Mouse (Mus musculus) cerebellum, adult 2 months (tissue): ENCODE measurements around the gene Nkx2-9. TPM values are rescaled to one million over a fixed set of nuclear protein-coding genes. Genes with fewer than 3 reads are reported as not detected.

Source experiments
- DNase-seq, 2 experiments: peaks; one replicate each; pipeline ENCODE4 v3.0.0; 2021
- H3K27ac ChIP-seq: fragments of 200-500 bp; 2 replicates; pipeline ENCODE4 v1.5.1; 2012; ENCODE audit warnings: low read length, control low read depth, inconsistent platforms; ENCODE audit not compliant: insufficient read depth
- H3K27me3 ChIP-seq: fragments of 200-500 bp; 2 replicates; pipeline ENCODE4 v1.6.1; 2012; ENCODE audit warnings: inconsistent platforms, mild to moderate bottlenecking, low read length, moderate library complexity; ENCODE audit not compliant: control insufficient read depth, insufficient read depth
- H3K4me1 ChIP-seq: fragments of 200-500 bp; 2 replicates; pipeline ENCODE4 v1.6.1; 2011; ENCODE audit warnings: low read length; ENCODE audit not compliant: control insufficient read depth, insufficient read depth
- H3K4me3 ChIP-seq: fragments of 200-500 bp; replicated peaks from 2 replicates; pipeline ENCODE3; 2011; ENCODE audit warnings: mild to moderate bottlenecking, low read depth, low read length, control low read depth; ENCODE audit not compliant: insufficient read depth
- CTCF ChIP-seq: fragments of 200-500 bp; IDR thresholded peaks from 2 replicates; pipeline ENCODE4 v1.5.1; 2011; ENCODE audit warnings: low read depth, mild to moderate bottlenecking, control low read depth, low read length, moderate library complexity, borderline replicate concordance; ENCODE audit not compliant: insufficient read depth
- POLR2A ChIP-seq: fragments of 200-500 bp; IDR thresholded peaks from 2 replicates; pipeline ENCODE4 v1.6.1; 2011; ENCODE audit warnings: low read length, control low read depth, borderline replicate concordance; ENCODE audit not compliant: insufficient read depth
- WGBS: fragments of 180-500 bp; shearing (Covaris S2); methylation state at CpG from one replicate; pipeline ENCODE4 v1.1.7; 2018; 5-methylcytosine and 5-hydroxymethylcytosine counted together
- polyA plus RNA-seq: library from polyadenylated mRNA; depleted of rRNA; stranded (reverse); fragments of >200 nt; gene quantifications from 2 replicates; pipeline ENCODE4 v1.2.3, GENCODE M21; 2012; rRNA removed

The Nkx2-9 gene
- polyA plus RNA-seq = 3.9 and 4.9 TPM in 2 replicates

DNA sequence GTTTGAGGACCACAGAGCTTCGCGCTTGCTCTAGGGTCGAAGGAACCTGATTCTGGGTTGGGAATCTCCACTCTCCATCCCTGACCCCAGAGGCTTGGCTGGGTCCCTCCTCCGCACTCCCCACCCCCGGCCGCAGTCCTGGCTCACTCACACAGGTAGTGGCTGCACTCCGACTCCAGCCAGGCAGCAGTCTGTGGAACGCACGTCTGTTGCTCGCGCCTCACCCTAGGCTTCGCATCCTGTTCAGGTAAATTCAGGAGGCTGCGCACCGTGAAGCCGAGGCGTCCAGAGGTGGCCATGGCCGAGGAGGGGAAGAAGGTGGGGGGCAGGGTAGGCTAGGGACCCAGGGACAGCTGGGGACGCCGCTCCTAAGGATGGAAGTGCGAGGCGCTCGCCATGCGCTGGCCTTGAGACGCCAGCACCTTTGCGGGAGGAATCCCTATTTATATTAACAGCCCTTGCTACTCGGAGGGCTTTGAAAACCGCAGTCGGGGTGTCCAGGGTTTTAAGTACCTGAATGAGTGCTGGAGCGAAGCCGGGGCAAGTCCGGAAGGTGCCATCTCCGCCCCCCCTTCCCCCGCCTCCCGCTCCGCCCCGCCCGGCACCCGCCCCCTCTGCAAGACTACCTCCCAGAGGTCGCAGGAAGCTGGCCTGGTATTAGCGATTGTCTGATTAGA, at the start of gene Nkx2-9:
Nkx2-9 (minus strand) TSS at position 524 of the 677 bp plus-strand sequence.
- Histone ChIP-seq H3K27ac (no peak within 1 kb of the TSS), H3K4me1 (no peaks in the 10 kb centered on the region; the same call in 1 of the 2 replicates), H3K27me3 (peaks cover 6% of the 10 kb centered on the region; the same call in 1 of the 2 replicates), H3K4me3 (no peak within 1 kb of the TSS)
- no peak for DNase-seq
- no peak for TF ChIP-seq POLR2A
- no peak for TF ChIP-seq CTCF
- WGBS = 3% methylated on average over 40 of the region's 40 CpGs

DNA sequence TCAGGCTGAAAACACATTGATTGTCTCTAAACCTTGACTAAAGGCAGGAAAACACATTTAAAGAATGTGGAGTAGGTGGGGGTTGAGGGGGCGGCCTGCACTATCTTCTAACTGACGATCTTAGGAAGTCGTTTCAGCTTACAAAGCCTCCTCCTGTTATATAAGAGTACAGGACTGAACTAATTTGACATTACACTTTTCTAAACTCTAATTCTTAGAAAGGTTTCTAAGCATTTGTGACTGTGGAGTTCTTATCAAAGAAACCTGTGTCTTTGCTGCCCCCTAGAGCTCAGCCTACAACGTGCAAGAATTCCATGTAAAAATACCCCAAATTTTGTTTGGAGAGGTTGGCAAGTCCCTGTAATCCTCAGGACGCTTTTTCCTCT, 24.1 kb upstream of the Nkx2-9 start:
- no peak overlapping the region for H3K27ac ChIP-seq
- DNase-seq = peak; percentile 6 to 18
- TF ChIP-seq CTCF (no peak), POLR2A (no peak)
- no peak overlapping the region for H3K4me3 ChIP-seq
- no peaks in the 10 kb centered on the region for H3K27me3 ChIP-seq
- WGBS = 11% methylated on average over 5 of the region's 5 CpGs
- H3K4me1 ChIP-seq = no peaks in the 10 kb centered on the region

DNA sequence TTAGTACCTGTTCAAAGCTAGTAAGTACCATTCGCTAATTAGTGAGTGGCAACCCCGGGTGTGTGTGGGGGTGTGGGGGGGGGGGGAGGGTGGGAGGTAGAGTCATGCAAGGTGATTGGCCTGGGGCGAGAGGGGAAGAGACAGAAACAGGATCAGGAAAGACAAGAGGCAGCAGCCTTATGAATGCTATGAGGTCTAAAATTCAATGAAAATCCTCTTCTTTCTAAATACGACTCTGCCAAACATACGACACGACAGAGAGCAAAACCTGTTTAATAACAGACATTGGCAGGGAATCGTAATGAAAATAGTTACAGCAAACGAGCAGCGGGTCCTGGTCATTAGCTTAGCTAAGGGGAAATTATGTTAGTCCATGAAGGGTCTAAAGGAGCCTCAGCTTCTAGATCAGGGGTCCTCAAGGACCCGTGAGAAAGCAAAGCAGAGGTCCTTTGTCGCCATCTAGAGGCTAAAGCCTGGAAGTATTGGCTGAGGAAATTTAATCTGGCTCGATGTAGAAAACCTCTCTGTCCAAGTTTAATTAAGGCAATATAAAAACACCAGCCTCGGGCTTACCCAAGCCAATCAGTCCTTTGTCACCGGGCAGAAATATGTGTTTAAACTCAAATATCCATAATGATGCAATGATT, 23.6 kb upstream of the Nkx2-9 start:
- DNase-seq = peak in 1 of 2 experiments; percentile 10
- H3K27ac ChIP-seq = no peak overlapping the region
- 20% methylated on average over 14 of the region's 14 CpGs for WGBS
- H3K4me3 ChIP-seq = no peak overlapping the region
- H3K4me1 ChIP-seq = no peaks in the 10 kb centered on the region
- TF ChIP-seq CTCF (peak; percentile 33; the same call in 1 of the 2 replicates), POLR2A (no peak)
- H3K27me3 ChIP-seq = no peaks in the 10 kb centered on the region

DNA sequence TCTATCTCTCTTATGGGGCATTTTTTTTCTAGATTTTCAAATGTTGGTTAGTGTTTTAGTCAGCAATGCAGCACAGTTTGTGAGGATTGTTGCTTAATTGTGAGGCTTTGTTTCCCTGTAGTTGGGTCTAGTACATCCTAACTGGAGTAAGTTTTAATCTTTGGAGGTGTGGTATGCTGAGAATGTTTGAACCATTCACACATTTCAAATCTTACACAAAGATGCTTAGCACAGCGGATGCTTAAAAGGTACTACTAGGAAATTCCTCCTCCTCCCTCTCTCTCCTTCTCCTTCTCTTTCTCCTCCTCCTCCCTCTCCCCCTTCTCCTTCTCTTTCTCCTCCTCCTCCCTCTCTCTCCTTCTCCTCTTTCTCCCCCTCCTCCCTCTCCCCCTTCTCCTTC, 3.0 kb upstream of the Nkx2-9 start:
- Histone ChIP-seq H3K27ac (no peak overlapping the region), H3K27me3 (peaks cover 6% of the 10 kb centered on the region; the same call in 1 of the 2 replicates), H3K4me3 (no peak overlapping the region), H3K4me1 (no peaks in the 10 kb centered on the region; the same call in 1 of the 2 replicates)
- 13% methylated on average over 1 of the region's 1 CpGs for WGBS
- TF ChIP-seq CTCF = no peak
- TF ChIP-seq POLR2A = no peak
- no peak for DNase-seq

DNA sequence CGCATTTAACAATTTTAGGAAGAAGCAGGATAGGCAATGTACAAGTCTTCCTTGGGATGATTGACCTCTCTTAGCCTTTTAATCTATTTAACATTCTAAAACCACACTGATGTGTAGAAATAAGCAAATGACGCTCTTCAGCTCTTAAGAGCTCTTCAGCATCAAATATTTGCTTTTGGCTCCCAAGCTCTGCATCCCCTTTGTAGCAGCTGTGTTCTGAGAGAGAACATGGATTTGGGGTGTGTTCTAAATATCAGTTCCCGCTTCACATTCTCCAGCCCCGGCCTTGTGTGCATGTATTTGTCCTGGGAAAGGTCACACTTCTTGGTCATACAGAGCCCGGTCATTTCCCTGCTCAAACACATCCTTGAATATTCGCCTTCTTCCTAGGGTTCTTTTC, 2.3 kb upstream of the Nkx2-9 start:
- WGBS = 5% methylated on average over 6 of the region's 6 CpGs
- H3K4me3 ChIP-seq = no peak overlapping the region
- DNase-seq = no peak
- H3K4me1 ChIP-seq = no peaks in the 10 kb centered on the region; the same call in 1 of the 2 replicates
- H3K27ac ChIP-seq = no peak overlapping the region
- TF ChIP-seq CTCF (no peak), POLR2A (no peak)
- H3K27me3 ChIP-seq = peaks cover 6% of the 10 kb centered on the region; the same call in 1 of the 2 replicates

DNA sequence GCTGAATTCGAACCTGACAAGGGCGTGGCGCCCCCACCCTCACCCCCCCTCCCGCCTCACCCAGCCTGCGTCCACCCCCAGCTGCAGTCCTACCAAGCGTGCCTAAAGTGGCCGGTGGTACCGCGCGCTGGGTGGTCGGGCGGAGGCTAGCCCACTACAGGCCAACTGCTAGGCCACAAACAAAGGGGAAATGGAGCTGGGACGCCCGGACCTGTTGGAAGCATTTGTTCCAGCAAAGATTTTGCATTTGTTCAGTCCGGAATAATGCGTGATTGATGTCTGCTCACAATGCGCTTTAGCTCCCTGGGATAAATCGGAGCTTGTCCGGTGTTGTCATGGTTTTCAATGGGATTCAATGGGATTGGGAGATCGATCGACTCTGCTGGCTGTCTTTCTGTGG, 1.4 kb upstream of the Nkx2-9 start:
- Histone ChIP-seq H3K27me3 (peaks cover 6% of the 10 kb centered on the region; the same call in 1 of the 2 replicates), H3K27ac (no peak overlapping the region), H3K4me1 (no peaks in the 10 kb centered on the region; the same call in 1 of the 2 replicates), H3K4me3 (no peak overlapping the region)
- DNase-seq = no peak
- 3% methylated on average over 21 of the region's 21 CpGs for WGBS
- TF ChIP-seq POLR2A = no peak
- TF ChIP-seq CTCF = no peak

DNA sequence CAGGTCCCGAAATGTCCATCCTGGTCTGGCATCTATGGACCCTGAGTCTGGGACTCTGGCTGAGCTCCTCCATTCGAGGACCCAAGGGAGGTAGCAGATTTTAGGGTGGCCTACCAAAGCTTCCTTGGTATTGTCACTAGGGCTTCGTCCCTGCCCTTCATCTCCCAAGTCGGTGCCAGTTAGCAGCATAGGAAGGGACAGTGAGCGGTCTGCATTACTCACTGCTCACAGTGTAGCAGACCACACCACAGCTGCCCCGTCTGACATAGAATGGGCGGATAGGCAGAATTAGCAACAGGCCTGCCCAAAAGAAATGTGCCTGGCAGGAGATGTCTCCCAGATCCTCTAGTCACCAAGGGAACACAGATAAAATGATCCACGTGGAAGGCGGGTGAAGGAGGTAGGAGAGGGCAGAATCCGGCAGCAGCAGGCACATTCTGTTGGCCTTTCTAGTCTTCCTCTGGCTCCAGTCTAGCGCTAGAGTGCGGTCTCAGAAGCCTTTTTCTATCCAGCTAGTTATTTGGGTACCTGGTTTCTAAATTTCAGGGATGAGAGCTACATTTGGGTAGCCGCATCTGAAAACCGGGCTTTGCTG, 929 bp upstream of the Nkx2-9 start:
- no peak overlapping the region for H3K27ac ChIP-seq
- no peak for DNase-seq
- H3K27me3 ChIP-seq = peaks cover 6% of the 10 kb centered on the region; the same call in 1 of the 2 replicates
- no peaks in the 10 kb centered on the region; the same call in 1 of the 2 replicates for H3K4me1 ChIP-seq
- WGBS = 6% methylated on average over 14 of the region's 14 CpGs
- H3K4me3 ChIP-seq = no peak overlapping the region
- TF ChIP-seq CTCF (no peak), POLR2A (no peak)
